Mouse (Mus musculus): ENCODE data around the gene Musk. TPM values are rescaled to one million over a fixed set of nuclear protein-coding genes. Genes with fewer than 3 reads are reported as not detected.

Gene Musk
- polyA plus RNA-seq, 1 experiment from 2014 or later, result not detected

- H3K9ac ChIP-seq, result no peak overlapping the region
- no peaks in the 10 kb centered on the region for H3K36me3 ChIP-seq
- no peaks in the 10 kb centered on the region for H3K27me3 ChIP-seq
- no peak for ATAC-seq (replicated peaks; ENCODE audit: insufficient number of reproducible peaks, insufficient read depth, low FRiP score, low read depth)
- H3K9me3 ChIP-seq (replicated peaks), result no peaks in the 10 kb centered on the region
- no peak overlapping the region for H3K27ac ChIP-seq
- H3K4me3 ChIP-seq, result no peak overlapping the region
- WGBS, result 77% methylated on average over 6 of the region's 6 CpGs
- H3K4me2 ChIP-seq, result no peak overlapping the region
- H3K4me1 ChIP-seq (replicated peaks), result no peaks in the 10 kb centered on the region
These were observed 79.6 kb downstream of the Musk start for GRCm38 (mm10) chr4:58365321-58365720.

DNA sequence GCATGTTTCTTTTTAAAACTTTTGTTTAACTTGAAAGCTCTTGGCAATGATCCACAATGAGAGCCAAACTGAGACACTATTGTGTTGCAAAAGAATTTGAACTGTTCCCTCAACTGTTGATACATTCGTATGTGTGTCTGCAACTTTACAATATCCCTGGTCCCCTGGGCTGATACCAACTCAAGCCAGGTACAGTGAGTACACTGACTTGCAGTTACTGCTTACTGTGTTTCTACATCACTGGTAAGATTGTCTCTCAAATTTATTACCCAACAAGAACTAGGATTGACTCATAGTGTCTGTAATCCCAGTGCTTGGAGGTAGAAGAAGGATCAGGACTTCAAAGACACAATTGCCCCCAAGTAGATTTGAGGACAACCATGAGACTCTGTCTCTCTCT, 85.3 kb downstream of the Musk start:
- no peak for ATAC-seq (replicated peaks; ENCODE audit: insufficient number of reproducible peaks, insufficient read depth, low FRiP score, low read depth)
- H3K4me2 ChIP-seq, result no peak overlapping the region
- H3K27me3 ChIP-seq, result no peaks in the 10 kb centered on the region
- no peaks in the 10 kb centered on the region for H3K9me3 ChIP-seq (replicated peaks)
- WGBS, result 62% methylated on average over 1 of the region's 1 CpGs
- no peaks in the 10 kb centered on the region for H3K4me1 ChIP-seq (replicated peaks)
- no peak overlapping the region for H3K27ac ChIP-seq
- H3K4me3 ChIP-seq, result no peak overlapping the region
- H3K9ac ChIP-seq, result no peak overlapping the region
- no peaks in the 10 kb centered on the region for H3K36me3 ChIP-seq

- Histone ChIP-seq H3K4me1 (replicated peaks) (no peaks in the 10 kb centered on the region), H3K4me3 (no peak overlapping the region), H3K27me3 (no peaks in the 10 kb centered on the region), H3K9me3 (replicated peaks) (no peaks in the 10 kb centered on the region), H3K36me3 (no peaks in the 10 kb centered on the region), H3K27ac (no peak overlapping the region), H3K9ac (no peak overlapping the region), H3K4me2 (no peak overlapping the region)
- WGBS, result 79% methylated on average over 10 of the region's 10 CpGs
- ATAC-seq (replicated peaks; ENCODE audit: insufficient number of reproducible peaks, insufficient read depth, low FRiP score, low read depth), result no peak
These were observed 87.8 kb downstream of the Musk start for GRCm38 (mm10) chr4:58373599-58373998.

DNA sequence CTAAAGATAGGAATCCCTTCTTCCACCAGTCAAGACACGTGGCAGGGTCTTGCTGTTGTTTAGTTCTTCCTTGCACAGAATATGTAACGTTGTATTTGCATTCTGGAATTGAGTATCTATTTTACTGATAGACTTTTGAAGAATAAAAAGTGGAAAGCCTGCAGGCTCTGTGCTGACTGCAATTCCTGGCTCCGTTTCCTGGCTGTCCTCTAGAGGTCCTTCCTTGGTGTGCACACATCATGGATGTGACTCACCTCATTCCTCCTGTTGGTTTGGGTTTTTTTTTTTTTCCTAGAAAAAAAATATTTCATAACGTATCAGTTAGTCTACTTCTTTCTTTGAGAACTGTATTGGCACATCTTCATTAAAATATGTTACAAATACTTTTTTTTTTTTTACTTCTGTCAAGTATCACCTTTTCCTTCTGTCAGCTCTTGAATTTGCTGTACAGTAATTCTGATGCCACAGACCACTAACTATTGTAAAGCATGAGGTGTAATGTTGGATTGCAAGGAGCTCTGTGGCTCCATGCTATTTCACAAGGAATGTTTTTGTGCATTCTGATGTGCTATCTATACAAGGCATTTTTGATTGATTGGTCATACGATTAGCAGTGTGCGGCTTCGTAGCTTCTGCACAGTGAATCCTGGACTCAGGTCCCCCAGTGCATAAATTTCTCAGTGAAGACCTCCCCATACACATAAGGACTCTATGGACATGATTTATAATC, 88.5 kb downstream of the Musk start:
- Histone ChIP-seq H3K4me2 (no peak overlapping the region), H3K4me1 (replicated peaks) (no peaks in the 10 kb centered on the region), H3K27ac (no peak overlapping the region), H3K9ac (no peak overlapping the region), H3K36me3 (no peaks in the 10 kb centered on the region), H3K27me3 (no peaks in the 10 kb centered on the region), H3K9me3 (replicated peaks) (no peaks in the 10 kb centered on the region), H3K4me3 (no peak overlapping the region)
- ATAC-seq (replicated peaks; ENCODE audit: insufficient number of reproducible peaks, insufficient read depth, low FRiP score, low read depth), result no peak
- WGBS, result 79% methylated on average over 7 of the region's 7 CpGs

GRCm38 (mm10) chr4:58379186-58379585, 93.4 kb downstream of the Musk start:
- Histone ChIP-seq H3K36me3 (no peaks in the 10 kb centered on the region), H3K4me3 (no peak overlapping the region), H3K27ac (no peak overlapping the region), H3K9me3 (replicated peaks) (no peaks in the 10 kb centered on the region), H3K9ac (no peak overlapping the region), H3K4me1 (replicated peaks) (no peaks in the 10 kb centered on the region), H3K4me2 (no peak overlapping the region), H3K27me3 (no peaks in the 10 kb centered on the region)
- 81% methylated on average over 4 of the region's 4 CpGs for WGBS
- ATAC-seq (replicated peaks; ENCODE audit: insufficient number of reproducible peaks, insufficient read depth, low FRiP score, low read depth), result no peak

DNA sequence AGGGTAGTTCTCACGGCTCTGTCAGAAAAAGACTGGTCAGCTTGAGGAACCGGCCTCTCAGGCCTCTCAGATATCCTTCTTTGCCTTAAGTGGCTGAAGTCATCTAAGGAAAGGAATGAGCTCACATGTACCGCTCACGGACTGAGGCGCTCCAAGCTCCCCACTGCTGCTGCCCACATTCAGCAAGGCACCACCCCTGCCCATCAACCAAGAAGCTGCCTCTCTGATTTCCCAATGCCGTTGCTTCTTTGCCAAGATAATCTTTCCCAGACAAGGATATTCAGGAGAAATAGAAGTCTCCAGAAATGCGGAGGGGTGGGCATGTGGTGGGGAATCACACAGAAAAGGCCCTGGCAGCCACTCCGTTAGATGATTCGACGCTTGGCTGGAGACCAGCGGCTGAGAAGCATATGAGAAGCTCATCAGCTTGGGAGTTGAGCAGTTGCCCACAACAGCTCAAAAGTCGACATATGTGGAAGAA, 115.1 kb downstream of the Musk start:
- Histone ChIP-seq H3K4me1 (replicated peaks) (no peaks in the 10 kb centered on the region), H3K27me3 (no peaks in the 10 kb centered on the region), H3K4me3 (no peak overlapping the region), H3K4me2 (no peak overlapping the region), H3K9ac (no peak overlapping the region), H3K36me3 (no peaks in the 10 kb centered on the region), H3K9me3 (replicated peaks) (no peaks in the 10 kb centered on the region), H3K27ac (no peak overlapping the region)
- WGBS, result 70% methylated on average over 12 of the region's 12 CpGs
- ATAC-seq (replicated peaks; ENCODE audit: insufficient number of reproducible peaks, insufficient read depth, low FRiP score, low read depth), result no peak; the same call in 1 of the 2 replicates

DNA sequence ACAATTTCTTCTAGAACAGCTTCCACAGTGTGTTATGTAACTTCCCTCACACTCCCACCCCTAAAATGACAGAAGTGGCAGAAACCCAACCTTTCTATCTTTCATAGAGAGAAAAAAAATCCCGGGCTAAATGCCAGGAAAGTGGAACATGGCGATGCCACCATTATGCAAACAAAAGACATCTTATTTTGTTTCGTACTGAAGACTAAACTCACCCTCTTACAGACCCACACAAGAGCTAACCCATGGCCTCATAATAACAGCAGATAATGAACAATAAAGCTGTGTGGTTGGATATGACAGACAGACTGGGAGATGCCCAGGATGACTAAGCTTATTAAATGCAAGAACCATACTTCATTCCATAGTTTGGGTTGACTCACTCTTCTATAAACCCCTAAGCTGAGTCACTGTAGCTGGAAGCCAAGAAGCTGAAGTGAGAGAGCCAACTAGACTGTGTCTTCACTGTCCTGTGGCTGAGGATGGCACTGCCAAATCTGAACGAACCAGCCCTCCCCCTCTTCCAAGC, 116.3 kb downstream of the Musk start:
- H3K27me3 ChIP-seq, result no peaks in the 10 kb centered on the region
- no peak overlapping the region for H3K4me3 ChIP-seq
- H3K4me1 ChIP-seq (replicated peaks), result no peaks in the 10 kb centered on the region
- H3K9ac ChIP-seq, result no peak overlapping the region
- no peaks in the 10 kb centered on the region for H3K9me3 ChIP-seq (replicated peaks)
- ATAC-seq (replicated peaks; ENCODE audit: insufficient number of reproducible peaks, insufficient read depth, low FRiP score, low read depth), result no peak
- H3K4me2 ChIP-seq, result no peak overlapping the region
- no peaks in the 10 kb centered on the region for H3K36me3 ChIP-seq
- WGBS, result 59% methylated on average over 4 of the region's 4 CpGs
- no peak overlapping the region for H3K27ac ChIP-seq

GRCm38 (mm10) chr4:58413188-58414185, 127.7 kb downstream of the Musk start:
- Histone ChIP-seq H3K27ac (no peak overlapping the region), H3K36me3 (no peaks in the 10 kb centered on the region), H3K9ac (no peak overlapping the region), H3K9me3 (replicated peaks) (no peaks in the 10 kb centered on the region), H3K4me3 (no peak overlapping the region), H3K4me2 (no peak overlapping the region), H3K27me3 (no peaks in the 10 kb centered on the region), H3K4me1 (replicated peaks) (0 out of 2 replicates have a peak, but pooled peaks cover 3% of the 10 kb centered on the region)
- ATAC-seq (replicated peaks; ENCODE audit: insufficient number of reproducible peaks, insufficient read depth, low FRiP score, low read depth), result no peak
- WGBS, result 67% methylated on average over 13 of the region's 13 CpGs

DNA sequence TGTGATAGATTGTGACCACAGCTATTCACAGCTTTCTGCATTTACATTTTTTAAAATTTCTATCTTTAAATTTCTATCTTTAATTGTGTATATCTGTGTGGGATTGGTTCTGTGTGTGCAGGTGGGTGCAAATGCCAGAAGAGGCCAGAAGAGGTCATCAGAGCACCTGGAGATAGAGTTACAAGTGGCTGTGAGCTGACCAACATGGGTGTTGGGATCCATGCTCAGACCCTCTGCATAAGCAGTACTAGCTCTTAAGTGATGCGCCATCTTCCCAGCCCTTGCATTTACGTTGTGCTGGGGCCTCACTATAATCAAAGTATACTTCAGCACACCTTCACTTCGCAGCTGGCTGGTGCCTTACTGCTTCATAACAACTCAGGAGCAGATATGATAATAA, 129.8 kb downstream of the Musk start:
- 89% methylated on average over 3 of the region's 3 CpGs for WGBS
- no peak overlapping the region for H3K4me2 ChIP-seq
- H3K27me3 ChIP-seq, result no peaks in the 10 kb centered on the region
- 0 out of 2 replicates have a peak, but pooled peaks cover 3% of the 10 kb centered on the region for H3K4me1 ChIP-seq (replicated peaks)
- H3K27ac ChIP-seq, result no peak overlapping the region
- no peaks in the 10 kb centered on the region for H3K36me3 ChIP-seq
- no peak for ATAC-seq (replicated peaks; ENCODE audit: insufficient number of reproducible peaks, insufficient read depth, low FRiP score, low read depth)
- H3K4me3 ChIP-seq, result no peak overlapping the region
- no peak overlapping the region for H3K9ac ChIP-seq
- H3K9me3 ChIP-seq (replicated peaks), result no peaks in the 10 kb centered on the region

DNA sequence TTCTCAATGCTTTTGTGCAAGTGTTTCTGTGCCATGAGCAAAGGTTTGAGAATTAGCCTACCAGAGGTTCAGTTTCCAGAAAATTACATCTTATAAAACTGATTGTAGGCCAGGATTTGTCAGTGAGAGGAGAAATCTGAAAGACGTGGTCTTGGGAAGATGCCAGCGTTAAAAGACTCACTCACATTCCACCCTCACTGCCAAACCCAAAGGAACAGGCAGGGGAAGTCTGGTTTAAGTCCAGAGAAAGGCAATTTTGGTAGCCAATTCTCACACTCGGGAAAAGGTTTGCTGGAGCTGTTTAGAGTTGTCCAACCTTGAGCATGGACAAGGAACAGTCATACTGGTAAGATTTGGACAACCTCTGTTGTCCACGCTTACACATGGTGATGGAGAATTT, 131.6 kb downstream of the Musk start:
- no peak for ATAC-seq (replicated peaks; ENCODE audit: insufficient number of reproducible peaks, insufficient read depth, low FRiP score, low read depth)
- Histone ChIP-seq H3K36me3 (no peaks in the 10 kb centered on the region), H3K9ac (no peak overlapping the region), H3K4me2 (no peak overlapping the region), H3K4me1 (replicated peaks) (0 out of 2 replicates have a peak, but pooled peaks cover 3% of the 10 kb centered on the region), H3K9me3 (replicated peaks) (no peaks in the 10 kb centered on the region), H3K27me3 (no peaks in the 10 kb centered on the region), H3K4me3 (no peak overlapping the region), H3K27ac (no peak overlapping the region)
- 38% methylated on average over 4 of the region's 4 CpGs for WGBS

DNA sequence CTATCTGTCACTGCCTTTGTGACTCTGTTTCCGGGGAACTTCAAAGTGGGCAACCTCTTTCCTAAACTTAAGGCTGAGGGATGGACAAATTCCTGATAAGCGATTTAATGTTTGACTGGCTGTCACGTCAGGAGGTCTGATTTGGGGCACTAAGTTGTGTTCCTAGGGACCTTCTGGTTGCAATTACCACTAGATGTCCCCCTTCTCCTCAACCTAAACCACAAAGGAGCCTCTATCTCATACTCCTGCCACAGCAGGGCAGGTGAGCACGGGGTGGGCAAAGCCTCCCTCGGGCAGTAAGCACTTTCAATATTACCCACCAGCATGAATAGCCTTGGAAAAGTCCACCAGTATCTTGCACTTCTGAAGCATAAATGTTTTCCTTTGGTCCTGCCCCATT, 133.5 kb downstream of the Musk start:
- H3K27me3 ChIP-seq, result no peaks in the 10 kb centered on the region
- 23% methylated on average over 5 of the region's 5 CpGs for WGBS
- no peak overlapping the region for H3K9ac ChIP-seq
- H3K27ac ChIP-seq, result no peak overlapping the region
- H3K4me3 ChIP-seq, result no peak overlapping the region
- peaks cover 6% of the 10 kb centered on the region; the same call in 1 of the 2 replicates for H3K4me1 ChIP-seq (replicated peaks)
- H3K9me3 ChIP-seq (replicated peaks), result no peaks in the 10 kb centered on the region
- H3K36me3 ChIP-seq, result no peaks in the 10 kb centered on the region
- no peak overlapping the region for H3K4me2 ChIP-seq
- no peak for ATAC-seq (replicated peaks; ENCODE audit: insufficient number of reproducible peaks, insufficient read depth, low FRiP score, low read depth)
